Mouse (Mus musculus) fibroblast of lung, adult 2 months (primary cell): Measurements from ENCODE around the gene Mfsd12.

Experiments used
- DNase-seq: peaks from one replicate; pipeline ENCODE4 v3.0.0-alpha.2; 2011; ENCODE audit warnings: low read depth

Gene Mfsd12

DNA sequence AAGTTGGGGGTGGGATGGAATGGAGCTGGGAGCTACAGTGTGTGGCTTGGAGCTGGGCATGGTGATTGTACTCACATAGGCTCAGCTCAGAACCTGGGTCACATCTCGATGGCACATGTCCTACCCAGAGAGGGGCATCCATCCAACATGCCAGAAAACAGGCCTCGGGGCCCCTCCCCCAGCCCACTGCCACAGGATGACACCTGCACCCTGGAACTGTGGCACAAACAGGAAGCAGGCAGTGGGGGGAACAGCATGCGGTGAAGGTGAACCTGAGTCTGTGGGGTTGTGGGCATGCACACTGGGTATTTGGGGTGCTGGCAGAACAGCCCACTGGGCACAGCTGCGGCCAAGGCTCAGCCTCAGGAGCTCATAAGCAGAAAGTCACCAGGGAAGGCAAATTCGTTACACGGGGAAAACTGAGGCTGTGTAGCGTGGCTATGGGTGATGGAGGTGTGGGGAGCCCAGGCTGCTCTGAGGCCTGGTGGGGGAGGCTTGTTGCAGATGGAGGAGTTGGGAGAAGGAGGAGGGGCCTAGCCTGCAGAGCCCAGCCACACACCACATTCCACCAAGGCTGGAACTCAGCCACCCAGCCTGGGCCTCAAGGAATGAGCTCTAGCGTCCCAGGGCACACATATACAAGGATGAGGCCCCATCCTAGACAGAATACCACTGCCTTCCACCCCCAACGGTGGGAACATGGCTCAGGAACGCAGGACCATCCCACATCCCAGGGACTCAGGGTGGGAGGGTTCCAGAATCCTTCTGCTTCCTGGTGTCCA lies 27.9 kb upstream of the Mfsd12 start:
- peak; percentile 46 for DNase-seq

DNA sequence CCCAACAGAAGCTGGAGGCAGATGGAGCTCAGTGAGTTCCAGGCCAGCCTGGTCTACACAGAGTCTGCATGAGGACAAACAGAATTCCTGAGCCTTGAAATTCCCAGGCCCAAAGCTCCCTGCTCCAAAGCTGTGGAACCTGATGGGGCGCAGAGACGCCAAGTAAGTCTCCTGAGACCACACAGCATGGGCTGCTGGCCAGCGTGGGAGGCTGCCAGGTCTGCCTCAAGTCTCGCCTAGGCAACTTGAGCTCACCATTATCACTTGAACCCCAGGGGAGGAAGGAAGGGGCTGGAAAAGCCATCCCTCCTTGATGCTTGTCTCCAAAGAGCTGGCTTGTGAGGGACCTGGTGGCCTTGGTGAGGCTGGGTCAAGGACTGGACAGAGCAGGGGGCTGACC lies 27.3 kb upstream of the Mfsd12 start:
- DNase-seq: no peak

DNA sequence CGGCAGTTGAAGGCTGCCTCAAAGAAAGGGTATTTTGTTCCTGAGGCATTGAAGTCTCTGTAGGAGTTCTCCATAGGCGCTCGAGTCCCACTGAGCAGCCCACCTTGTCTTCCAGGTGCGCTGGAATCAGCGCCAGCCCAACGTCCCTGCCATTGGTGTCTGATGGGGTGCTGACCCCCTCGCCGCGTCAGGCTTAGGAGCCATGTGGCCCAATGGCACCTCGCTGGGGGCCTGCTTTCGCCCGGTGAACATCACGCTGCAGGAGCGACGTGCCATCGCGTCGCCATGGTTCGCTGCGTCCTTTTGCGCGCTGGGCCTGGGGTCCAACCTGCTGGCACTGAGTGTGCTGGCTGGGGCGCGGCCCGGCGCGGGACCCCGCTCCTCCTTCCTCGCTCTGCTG lies 25.0 kb upstream of the Mfsd12 start:
- DNase-seq: no peak

GRCm38 (mm10) chr10:81334324-81334723 lies 23.0 kb upstream of the Mfsd12 start:
- DNase-seq: no peak

- DNase-seq: no peak
Measured at GRCm38 (mm10) chr10:81335393-81336340, 21.6 kb upstream of the Mfsd12 start.

GRCm38 (mm10) chr10:81336558-81336957 lies 20.7 kb upstream of the Mfsd12 start:
- DNase-seq: no peak

- DNase-seq: no peak
Measured at GRCm38 (mm10) chr10:81340551-81341332, 16.5 kb upstream of the Mfsd12 start.

GRCm38 (mm10) chr10:81341333-81341949 lies 15.8 kb upstream of the Mfsd12 start:
- DNase-seq: no peak

- DNase-seq: no peak
Measured at GRCm38 (mm10) chr10:81342686-81343505, 14.4 kb upstream of the Mfsd12 start, which contains the start of gene Gipc3. Gene Gipc3 (minus strand): TSS chr10:81343266.

DNA sequence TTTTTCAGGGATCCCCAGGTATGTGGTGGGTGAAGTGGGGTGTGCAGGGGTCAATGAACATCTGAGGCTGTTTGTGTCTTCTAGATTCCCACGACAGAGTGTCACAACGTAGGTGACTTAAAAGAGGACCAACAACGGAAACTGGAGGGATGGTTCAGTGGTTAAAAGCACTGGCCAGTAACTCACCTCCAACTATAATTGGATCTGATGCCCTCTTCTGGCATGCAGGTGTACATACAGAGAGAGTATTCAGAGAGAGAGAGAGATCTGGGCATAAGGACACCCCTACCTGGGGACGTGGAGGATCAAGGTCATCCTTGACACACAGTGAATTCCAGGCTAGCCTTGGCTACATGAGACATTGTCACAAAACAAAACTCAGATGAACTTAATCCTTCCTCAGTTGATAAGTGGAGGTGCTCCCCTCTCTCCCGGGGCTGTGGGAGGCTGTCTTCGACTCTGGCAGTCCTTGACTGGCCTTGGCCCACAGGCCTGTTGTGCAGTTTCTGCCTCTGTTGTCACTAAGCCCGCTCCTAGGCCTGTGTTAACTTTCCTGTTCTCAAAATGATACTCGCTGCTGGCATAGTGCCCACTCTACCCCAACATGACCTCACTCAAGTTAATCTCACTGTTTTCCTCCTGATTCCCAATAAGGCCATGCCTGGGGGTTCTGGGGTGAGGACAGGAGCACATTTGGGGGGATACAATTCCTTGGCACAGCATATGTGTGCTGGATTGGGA lies 12.7 kb upstream of the Mfsd12 start:
- DNase-seq: no peak

DNA sequence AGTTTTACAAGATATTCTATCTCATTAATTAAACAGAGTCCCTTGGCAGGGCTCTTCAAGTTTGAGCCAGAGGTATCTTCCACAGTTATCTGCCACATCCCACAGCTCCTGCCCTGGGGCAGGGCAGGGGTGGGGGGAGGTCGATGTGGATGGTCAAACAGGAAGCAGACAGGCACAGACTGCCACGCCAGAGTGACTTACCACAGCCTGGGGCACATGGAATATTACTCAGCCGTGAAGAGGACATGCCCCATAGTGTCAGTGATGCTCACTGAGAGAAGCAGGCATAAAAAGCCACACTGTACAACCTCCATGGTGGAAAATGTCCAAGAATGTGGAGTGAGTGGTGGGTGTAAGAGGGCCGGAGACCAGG lies 12.1 kb upstream of the Mfsd12 start:
- DNase-seq: no peak

DNA sequence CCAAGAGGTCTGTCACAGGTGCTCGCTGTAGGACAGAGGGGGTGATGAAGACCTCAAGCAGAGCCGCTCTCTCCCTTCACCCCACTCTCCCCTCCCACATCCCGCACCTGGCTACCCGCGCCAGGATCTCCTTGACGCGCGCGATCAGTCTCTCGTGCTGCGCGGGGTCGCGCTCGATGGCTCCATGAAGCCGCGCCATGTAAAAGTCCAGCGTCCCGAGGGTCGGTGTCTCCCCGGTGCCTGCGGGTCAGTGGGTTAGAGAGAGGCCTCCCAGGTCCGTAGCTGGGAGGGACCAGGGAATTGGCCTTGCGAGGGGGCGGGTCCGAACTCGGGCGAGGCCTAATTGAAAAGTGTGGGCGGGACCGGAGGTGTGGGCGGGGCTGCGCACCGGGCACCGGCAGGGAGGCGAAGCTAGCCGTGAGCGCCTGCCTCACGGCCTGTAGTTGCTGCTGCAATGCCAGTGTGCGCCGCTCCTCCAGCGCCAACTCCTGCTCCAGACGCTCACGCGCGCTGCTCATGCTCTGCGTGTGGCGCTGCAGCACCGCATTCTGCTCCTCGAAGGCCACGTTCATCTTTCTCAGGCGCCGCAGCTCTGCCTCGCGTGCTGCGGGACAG lies 10.7 kb upstream of the Mfsd12 start:
- no peak for DNase-seq

GRCm38 (mm10) chr10:81349146-81349545 lies 8.1 kb upstream of the Mfsd12 start:
- no peak for DNase-seq

GRCm38 (mm10) chr10:81349961-81350350 lies 7.3 kb upstream of the Mfsd12 start:
- DNase-seq: no peak

DNA sequence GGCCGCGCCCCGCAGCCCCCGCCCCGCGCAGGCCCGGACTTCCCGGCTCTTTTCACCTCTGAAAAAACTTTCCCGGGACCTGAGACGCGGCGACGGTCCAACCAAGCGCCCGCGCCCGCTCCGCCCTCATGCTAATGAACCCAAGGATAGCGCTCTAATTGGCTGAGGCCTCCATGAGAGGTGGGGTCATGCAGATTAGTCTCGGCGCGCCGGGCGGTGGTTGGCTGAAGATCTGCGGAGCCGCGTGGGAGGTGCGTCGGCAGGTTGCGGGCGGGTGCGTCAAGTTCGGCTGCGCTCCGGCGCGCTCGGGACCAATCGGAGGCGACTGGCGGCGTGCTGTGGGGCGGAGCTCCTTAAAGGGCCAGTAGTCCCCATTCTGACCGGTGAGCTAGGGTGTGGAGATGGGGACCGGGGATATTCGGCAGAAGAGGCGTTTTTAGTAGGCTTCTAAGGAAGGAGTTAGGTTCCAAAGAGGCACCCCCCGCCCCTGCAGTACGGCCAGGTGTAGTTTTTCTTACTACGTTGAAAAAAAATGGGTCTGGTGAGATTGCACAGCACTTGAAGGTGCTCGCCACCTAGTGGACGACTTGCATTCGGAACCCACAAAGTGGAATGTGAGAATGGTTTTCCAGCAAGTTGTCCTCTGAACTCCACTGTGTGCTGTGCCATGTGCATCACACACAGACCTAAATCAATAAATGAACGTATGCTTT lies 6.8 kb upstream of the Mfsd12 start, which contains the start of gene Hmg20b:
TSS of gene Hmg20b (minus strand) at position 130 of the 713 bp plus-strand sequence.
- peak; percentile 98 for DNase-seq

- DNase-seq: no peak
Measured at GRCm38 (mm10) chr10:81351678-81352291, 5.5 kb upstream of the Mfsd12 start.

DNA sequence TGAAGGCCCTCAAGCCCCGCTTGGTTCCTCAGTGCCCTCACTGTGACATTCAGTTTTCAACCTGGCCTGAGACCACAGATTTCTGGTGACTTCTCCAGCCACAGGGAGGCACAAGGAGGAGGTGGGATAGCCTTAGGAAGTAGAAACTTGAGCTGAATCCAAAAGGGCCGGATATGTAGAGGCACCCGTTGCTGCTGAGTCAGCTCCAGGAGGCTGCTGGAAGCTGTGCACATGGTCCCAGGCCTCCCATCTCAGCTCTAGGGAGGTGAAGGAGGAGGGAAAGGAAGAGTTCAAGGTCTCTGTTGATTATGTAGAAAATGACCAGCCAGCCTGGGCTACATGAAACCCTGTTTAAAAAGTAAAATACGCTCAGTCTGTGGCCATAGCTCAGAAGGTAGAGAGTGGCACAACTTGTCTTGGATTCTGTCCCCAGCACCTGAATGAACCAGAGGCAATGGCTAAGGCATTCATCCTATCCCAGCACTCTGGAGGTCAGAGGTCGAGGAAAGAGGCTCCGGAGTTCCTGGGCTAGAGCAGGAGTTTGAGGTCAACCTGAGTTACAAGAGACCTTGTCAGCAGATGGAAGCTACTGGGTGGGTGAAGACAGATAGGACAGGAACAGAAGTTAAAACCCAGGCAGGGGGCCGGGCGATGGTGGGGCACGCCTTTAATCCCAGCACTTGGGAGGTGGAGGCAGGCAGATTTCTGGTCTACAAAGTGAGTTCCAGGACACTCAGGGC lies 2.4 kb upstream of the Mfsd12 start:
- no peak for DNase-seq

GRCm38 (mm10) chr10:81355533-81355932 lies 1.8 kb upstream of the Mfsd12 start:
- DNase-seq: no peak
